Mouse (Mus musculus) liver, postnatal 0 days (tissue): ENCODE results near the gene Rbp1. TPM values are rescaled to one million over a fixed set of nuclear protein-coding genes. Genes with fewer than 3 reads are reported as not detected.

ENCODE experiments used
- ATAC-seq: fragments of 200-750 bp; cut with Nextera tagmentation; 2 replicates; pipeline ENCODE4 v1.8.0; 2017; ENCODE audit warnings: mild to moderate bottlenecking, moderate library complexity
- DNase-seq: peaks from one replicate; pipeline ENCODE4 v3.0.0-alpha.2; 2016
- H3K27ac ChIP-seq: fragments of 300-500 bp; sonication (generic); 2 replicates; pipeline ENCODE4 v1.5.1; 2014; ENCODE audit warnings: antibody characterized with exemption, moderate library complexity, mild to moderate bottlenecking, low read depth
- H3K27me3 ChIP-seq: fragments of 300-500 bp; sonication (generic); 2 replicates; pipeline ENCODE4 v1.6.1; 2014; ENCODE audit warnings: low read length, control low read depth, mixed read lengths; ENCODE audit not compliant: insufficient read depth
- H3K36me3 ChIP-seq: fragments of 300-500 bp; sonication (generic); replicated peaks from 2 replicates; pipeline ENCODE4 v1.6.1; 2014; ENCODE audit warnings: mild to moderate bottlenecking, control low read depth, low read length, moderate library complexity, mixed read lengths; ENCODE audit not compliant: insufficient read depth
- H3K4me1 ChIP-seq: fragments of 300-500 bp; sonication (generic); 2 replicates; pipeline ENCODE4 v1.6.1; 2014; ENCODE audit warnings: antibody characterized with exemption, mild to moderate bottlenecking, control low read depth; ENCODE audit not compliant: insufficient read depth
- H3K4me2 ChIP-seq: fragments of 300-500 bp; sonication (generic); 2 replicates; pipeline ENCODE4 v1.6.1; 2014; ENCODE audit warnings: low read depth, mild to moderate bottlenecking, low read length, moderate library complexity, mixed read lengths
- H3K4me3 ChIP-seq: fragments of 300-500 bp; sonication (generic); 2 replicates; pipeline ENCODE4 v1.5.1; 2014; ENCODE audit warnings: low read depth, low read length
- H3K9ac ChIP-seq: fragments of 300-500 bp; sonication (generic); replicated peaks from 2 replicates; pipeline ENCODE4 v1.6.1; 2014; ENCODE audit warnings: mild to moderate bottlenecking, moderate library complexity
- H3K9me3 ChIP-seq: fragments of 300-500 bp; sonication (generic); 2 replicates; pipeline ENCODE4 v1.6.1; 2016; ENCODE audit warnings: mild to moderate bottlenecking, control low read depth, low read length, mixed read lengths
- CTCF ChIP-seq: sonication (generic); IDR thresholded peaks from 2 replicates; pipeline ENCODE4 v1.5.1; 2016; ENCODE audit warnings: antibody characterized with exemption, low read depth
- EP300 ChIP-seq: IDR thresholded peaks from 2 replicates; pipeline ENCODE4 v1.6.1; 2016; ENCODE audit warnings: antibody characterized with exemption, low read depth, mild to moderate bottlenecking
- WGBS: fragments of 180-500 bp; shearing (Covaris S2); extraction: QIAGEN DNeasy Blood & Tissue Kit; methylation state at CpG from one replicate; pipeline ENCODE4 v1.1.7; 2014; ENCODE audit not compliant: insufficient replicate concordance; 5-methylcytosine and 5-hydroxymethylcytosine counted together
- polyA plus RNA-seq: library from polyadenylated mRNA; unstranded; fragments of >200 nt; fragmentation: Nextera tagmentation; extraction: Ambion mirVana; gene quantifications from 2 replicates; pipeline ENCODE4 v1.2.1, GENCODE M21; 2015

The Rbp1 gene
- polyA plus RNA-seq, 1 experiment from 2014 or later: 54.3 TPM

DNA sequence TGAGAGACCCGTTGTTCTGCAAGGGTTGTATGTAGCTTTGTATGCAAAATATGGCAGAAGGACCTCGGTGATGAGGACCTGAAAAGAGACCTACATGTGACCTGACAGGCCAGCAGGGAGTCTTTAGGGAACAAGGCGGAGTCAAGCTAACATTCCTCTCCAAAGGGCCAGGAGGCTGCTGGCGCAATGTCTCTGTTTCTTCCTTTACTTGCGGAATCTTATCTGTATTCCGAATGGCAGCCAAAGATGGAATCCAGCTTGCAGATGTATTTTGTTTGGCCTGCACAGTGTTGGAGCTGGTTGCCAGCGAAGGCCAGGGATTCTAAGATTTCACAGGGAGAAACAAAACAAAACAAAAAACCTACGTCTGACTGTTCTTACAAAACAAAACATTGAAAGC is 6.0 kb downstream of the Rbp1 start:
- no peaks in the 10 kb centered on the region for H3K9me3 ChIP-seq
- DNase-seq (no peak), ATAC-seq (no peak)
- H3K36me3 ChIP-seq: no peaks in the 10 kb centered on the region
- H3K4me2 ChIP-seq: 0 out of 2 replicates have a peak overlapping the region, but pooled peaks have one; percentile 13
- peaks cover 41% of the 10 kb centered on the region for H3K4me1 ChIP-seq
- H3K27ac ChIP-seq: peak overlapping the region; percentile 24
- no peak overlapping the region for H3K4me3 ChIP-seq
- WGBS: 68% methylated on average over 8 of the region's 8 CpGs
- H3K9ac ChIP-seq: 0 out of 2 replicates have a peak overlapping the region, but pooled peaks have one; percentile 26
- TF ChIP-seq EP300 (no peak), CTCF (no peak)
- peaks cover 3% of the 10 kb centered on the region; the same call in 1 of the 2 replicates for H3K27me3 ChIP-seq

DNA sequence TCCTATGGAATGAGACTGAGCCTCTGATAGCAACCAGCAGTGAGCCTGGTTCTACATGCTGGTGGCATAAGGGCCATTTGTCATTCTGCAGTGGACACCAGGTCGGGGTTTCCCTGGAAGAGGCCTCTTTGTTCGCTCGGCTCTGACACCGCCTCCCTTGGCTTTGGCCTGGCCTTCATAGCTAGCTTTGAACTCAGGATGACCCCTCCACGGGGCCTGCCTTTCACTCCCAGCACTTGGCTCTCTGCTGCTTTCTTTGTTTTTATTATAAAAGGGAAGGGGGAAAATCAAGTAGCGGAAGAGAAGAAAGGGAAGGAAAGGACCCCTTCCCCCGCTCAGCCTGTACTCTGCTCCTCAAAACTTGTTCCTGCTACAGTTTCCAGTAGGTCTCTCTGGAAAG is 7.0 kb downstream of the Rbp1 start:
- ATAC-seq (no peak), DNase-seq (peak; percentile 27)
- Histone ChIP-seq H3K4me2 (0 out of 2 replicates have a peak overlapping the region, but pooled peaks have one; percentile 13), H3K27ac (peak overlapping the region; percentile 12), H3K36me3 (no peaks in the 10 kb centered on the region), H3K9me3 (no peaks in the 10 kb centered on the region), H3K9ac (no peak overlapping the region; the same call in 1 of the 2 replicates), H3K27me3 (peaks cover under 1% of the 10 kb centered on the region; the same call in 1 of the 2 replicates), H3K4me1 (peaks cover 48% of the 10 kb centered on the region), H3K4me3 (no peak overlapping the region)
- TF ChIP-seq EP300: no peak
- no peak for TF ChIP-seq CTCF
- WGBS: 49% methylated on average over 7 of the region's 7 CpGs

DNA sequence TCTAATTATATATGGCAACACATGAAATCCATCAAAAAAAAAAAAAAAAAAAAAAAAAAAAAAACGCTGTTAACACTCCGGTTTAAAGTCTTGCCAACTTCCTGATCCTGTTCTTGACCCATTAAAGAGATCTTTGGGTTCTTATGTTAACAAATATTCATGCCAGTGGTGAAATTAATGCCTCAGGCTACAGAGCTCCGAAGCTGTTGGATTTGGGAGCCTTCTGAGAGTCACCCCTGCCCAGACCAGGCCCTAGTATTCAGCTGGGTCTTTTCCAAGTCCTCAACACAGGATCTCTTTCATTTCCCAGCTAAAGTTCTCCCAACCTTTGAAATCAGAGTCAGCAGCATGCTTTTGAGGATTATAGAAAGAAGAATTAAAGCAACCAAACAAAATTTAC is 7.8 kb downstream of the Rbp1 start:
- WGBS: 61% methylated on average over 3 of the region's 3 CpGs
- Histone ChIP-seq H3K27ac (peak overlapping the region; percentile 12; the same call in 1 of the 2 replicates), H3K4me1 (peaks cover 48% of the 10 kb centered on the region), H3K9ac (no peak overlapping the region), H3K4me2 (no peak overlapping the region), H3K4me3 (no peak overlapping the region), H3K36me3 (no peaks in the 10 kb centered on the region), H3K27me3 (no peaks in the 10 kb centered on the region), H3K9me3 (no peaks in the 10 kb centered on the region)
- TF ChIP-seq CTCF (no peak), EP300 (no peak)
- ATAC-seq (no peak), DNase-seq (no peak)

- peak; percentile 23 for DNase-seq
- 83% methylated on average over 2 of the region's 2 CpGs for WGBS
- Histone ChIP-seq H3K27ac (peak overlapping the region; percentile 18; the same call in 1 of the 2 replicates), H3K4me2 (no peak overlapping the region), H3K4me1 (peaks cover 33% of the 10 kb centered on the region), H3K36me3 (no peaks in the 10 kb centered on the region), H3K9ac (no peak overlapping the region), H3K9me3 (no peaks in the 10 kb centered on the region), H3K27me3 (no peaks in the 10 kb centered on the region), H3K4me3 (no peak overlapping the region)
- TF ChIP-seq CTCF: no peak
- TF ChIP-seq EP300: no peak
- peak; percentile 71 for ATAC-seq
Measured at GRCm38 (mm10) chr9:98433021-98433420, 10.3 kb downstream of the Rbp1 start.

DNA sequence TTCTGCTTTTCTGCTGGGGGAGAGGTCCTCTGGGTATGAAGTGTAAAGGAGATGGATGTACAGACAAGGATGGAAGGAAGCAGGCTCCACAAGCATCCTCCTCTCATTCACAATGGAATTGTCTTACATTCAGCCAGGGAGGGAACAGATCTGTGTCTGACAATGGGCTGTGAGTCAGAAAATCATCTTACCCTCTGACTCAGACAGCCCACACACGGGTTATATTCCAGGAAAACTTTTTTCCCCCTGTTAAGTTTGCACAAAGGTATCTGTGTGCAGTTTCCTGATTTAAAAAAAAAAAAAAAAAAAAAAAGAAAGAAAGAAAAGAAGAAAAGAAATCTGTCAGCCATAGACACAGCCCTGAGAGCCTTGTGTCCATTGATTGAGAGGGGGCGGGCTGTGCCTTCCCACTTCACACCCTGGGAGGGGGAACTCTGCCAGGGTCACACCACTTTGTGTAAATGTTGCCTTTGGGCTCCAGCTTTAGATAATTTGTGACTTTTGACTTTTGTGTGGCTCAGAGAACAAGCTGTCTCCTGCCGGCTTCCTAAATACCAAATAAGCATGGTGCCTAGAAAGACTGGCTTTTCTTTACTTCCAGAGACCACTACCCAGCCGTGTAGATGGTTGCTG is 11.3 kb downstream of the Rbp1 start:
- WGBS: 40% methylated on average over 4 of the region's 4 CpGs
- no peak overlapping the region for H3K4me3 ChIP-seq
- H3K4me2 ChIP-seq: no peak overlapping the region
- ATAC-seq (no peak), DNase-seq (no peak)
- H3K9ac ChIP-seq: no peak overlapping the region
- H3K36me3 ChIP-seq: no peaks in the 10 kb centered on the region
- H3K27me3 ChIP-seq: no peaks in the 10 kb centered on the region
- peak overlapping the region; percentile 30 for H3K27ac ChIP-seq
- H3K4me1 ChIP-seq: peaks cover 26% of the 10 kb centered on the region
- TF ChIP-seq EP300 (no peak), CTCF (no peak)
- H3K9me3 ChIP-seq: no peaks in the 10 kb centered on the region

DNA sequence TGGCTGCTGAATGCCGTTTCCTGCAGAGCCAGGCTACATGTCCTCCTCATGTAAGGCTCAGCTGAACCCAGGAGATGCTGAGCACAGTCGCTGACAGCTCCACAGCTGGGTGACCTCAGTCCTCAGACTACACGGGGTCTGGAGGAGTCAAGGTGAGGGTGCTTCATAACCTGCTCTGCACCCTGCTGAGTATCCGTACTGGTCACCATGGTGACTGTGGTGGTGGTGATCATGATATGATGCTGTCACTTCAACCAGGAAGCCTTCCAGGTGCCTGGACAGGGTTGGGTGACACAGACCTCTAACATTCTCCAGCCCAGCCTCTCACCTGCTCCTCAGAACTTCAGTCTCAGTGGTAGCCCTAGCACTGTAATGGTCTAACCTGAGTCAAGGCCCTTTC is 15.1 kb downstream of the Rbp1 start:
- peaks cover 12% of the 10 kb centered on the region for H3K4me1 ChIP-seq
- no peak overlapping the region for H3K4me2 ChIP-seq
- no peak for ATAC-seq
- no peak overlapping the region for H3K4me3 ChIP-seq
- no peak for TF ChIP-seq CTCF
- no peak for TF ChIP-seq EP300
- no peaks in the 10 kb centered on the region for H3K27me3 ChIP-seq
- H3K27ac ChIP-seq: no peak overlapping the region
- H3K9ac ChIP-seq: no peak overlapping the region
- no peaks in the 10 kb centered on the region for H3K36me3 ChIP-seq
- no peak for DNase-seq
- WGBS: 79% methylated on average over 4 of the region's 4 CpGs
- no peaks in the 10 kb centered on the region for H3K9me3 ChIP-seq
